Mouse (Mus musculus) ovary, postnatal 10 days (tissue): Measurements from ENCODE around the gene Scgb2b27.
"Not testable (repeated sequence)": the region's sequence is repeated elsewhere in the genome, so short reads cannot be mapped to it uniquely, and the experiment has no call there.

Source experiments
- DNase-seq: peaks from one replicate; pipeline ENCODE4 v3.0.0; 2022; ENCODE audit warnings: low spot score

The Scgb2b27 gene

GRCm38 (mm10) chr7:34013842-34014241, at the start of gene Scgb2b27:
TSS of gene Scgb2b27 (minus strand) at chr7:34013942.
- no peak for DNase-seq

- DNase-seq, result not testable (repeated sequence)
Observed at GRCm38 (mm10) chr7:34036076-34036815, 22.5 kb upstream of the Scgb2b27 start.

GRCm38 (mm10) chr7:34034579-34034978, 20.8 kb upstream of the Scgb2b27 start:
- DNase-seq, result not testable (repeated sequence)

- DNase-seq, result no peak
Observed at GRCm38 (mm10) chr7:34030026-34030425, 16.3 kb upstream of the Scgb2b27 start.

GRCm38 (mm10) chr7:34027202-34027601, 13.5 kb upstream of the Scgb2b27 start:
- DNase-seq, result not testable (repeated sequence)

- no peak for DNase-seq
Observed at GRCm38 (mm10) chr7:34025641-34026040, 11.9 kb upstream of the Scgb2b27 start.

- not testable (repeated sequence) for DNase-seq
Observed at GRCm38 (mm10) chr7:34021183-34021582, 7.4 kb upstream of the Scgb2b27 start, which contains the start of gene Scgb1b27. TSS of gene Scgb1b27 (plus strand) at chr7:34021483.

GRCm38 (mm10) chr7:33982281-33982680, 31.5 kb downstream of the Scgb2b27 start:
- DNase-seq, result not testable (repeated sequence)
